9 mouse cellular contexts compared by ENCODE assay signal in genomic region chr10:93168067-93168466, GRCm38 (mm10). TPM values are rescaled to one million over a fixed set of nuclear protein-coding genes. Genes with fewer than 3 reads are reported as not detected.
DNase-seq lines count a peak whose midpoint lies in the region; ATAC-seq and TF ChIP-seq lines count a peak whose summit lies in the region.
"Had no signal": no experiment of that assay in that cellular context is flagged by ENCODE, and none has a peak within 500 bp of the region (broad histone marks: within the 10 kb centered on the region; RNA-seq: fewer than 3 reads in every experiment).

No protein-coding gene starts in this region.

- intact Hi-C loops in left cerebral cortex, adult 2 months (cut with DNase I): loop anchor here (10.0 kb wide), 1 partner anchor 287 kb away; the partner anchor contains the start of gene Lta4h

- H3K4me3 ChIP-seq in left cerebral cortex, adult 2 months: no peak overlapping the region
- H3K4me3 ChIP-seq in midbrain, embryonic 14.5 days (replicated peaks; ENCODE audit: low read depth, low read length): no peak overlapping the region

- no peaks in the 10 kb centered on the region for H3K27me3 ChIP-seq in midbrain, embryonic 14.5 days (ENCODE audit: control insufficient read depth, insufficient read depth, low read length)

- H3K36me3 ChIP-seq in midbrain, embryonic 14.5 days (ENCODE audit: control insufficient read depth, insufficient read depth, low read length): no peaks in the 10 kb centered on the region

- no peak for TF ChIP-seq CTCF in left cerebral cortex, adult 2 months (IDR thresholded peaks at IDR 0.05)

- H3K4me2 ChIP-seq in midbrain, embryonic 14.5 days (ENCODE audit: low read length): peak overlapping the region; percentile 2; the same call in 1 of the 2 replicates

- no peak overlapping the region for H3K9ac ChIP-seq in midbrain, embryonic 14.5 days (replicated peaks; ENCODE audit: low read length)

- peak overlapping the region; percentile 8; the same call in 1 of the 2 replicates for H3K27ac ChIP-seq in left cerebral cortex, adult 2 months
- no peak overlapping the region for H3K27ac ChIP-seq in midbrain, embryonic 14.5 days (replicated peaks; ENCODE audit: low read depth, low read length)

- peaks cover 38% of the 10 kb centered on the region for H3K4me1 ChIP-seq in midbrain, embryonic 14.5 days (ENCODE audit: control insufficient read depth, insufficient read depth, low read length)

- no peaks in the 10 kb centered on the region for H3K9me3 ChIP-seq in midbrain, embryonic 14.5 days (ENCODE audit: control insufficient read depth, low read length)

- ATAC-seq in common myeloid progenitor, adult 5-6 weeks (replicated peaks; ENCODE audit: low read depth, poor library complexity, severe bottlenecking): peak; percentile 46
- no peak for ATAC-seq in midbrain, embryonic 14.5 days (ENCODE audit: low FRiP score, low TSS enrichment)

- 17% methylated on average over 4 of the region's 4 CpGs for WGBS in midbrain, embryonic 14.5 days

- DNase-seq in embryo, embryonic 10 days (ENCODE audit: low spot score): peak; percentile 34
- DNase-seq in embryo, embryonic 9.5 days (ENCODE audit: extremely low spot score): no peak
- no peak for DNase-seq in left cerebral cortex, adult 2 months (ENCODE audit: extremely low spot score in 1 of 2, low spot score in 2 of 2)
- no peak for DNase-seq in left cerebral cortex, adult 9 months (ENCODE audit: low spot score in 2 of 2)
- peak; percentile 16 for DNase-seq in midbrain, embryonic 14.5 days
- no peak for DNase-seq in right cerebral cortex, postnatal 4 days
- no peak for DNase-seq in kidney, postnatal 4 days
- DNase-seq: layer of hippocampus, postnatal 36 days had no signal

RNA-seq across cellular contexts. Expression of gene Cdk17, which starts 7.4 kb away (rescaled TPM):
- 100 to 1,000 TPM; 207 to 216 TPM for total RNA-seq in left cerebral cortex, adult 2 months (2021)
- 69.2 and 87.6 TPM in 2 replicates for total RNA-seq in common myeloid progenitor, adult 5-6 weeks (2017)
- polyA plus RNA-seq in midbrain, embryonic 14.5 days (2014; fragmentation: Nextera tagmentation; extraction: Ambion mirVana): 57.0 and 67.8 TPM in 2 replicates

Comparison
In these comparisons a context has a peak if more than half of its experiments do, and no peak if none do; other contexts are left out.
1. DNase-seq: peak in embryo, embryonic 10 days (single experiment) and midbrain, embryonic 14.5 days (single experiment); none in embryo, embryonic 9.5 days (single experiment), left cerebral cortex, adult 2 months (0 of 2), left cerebral cortex, adult 9 months (0 of 2), right cerebral cortex, postnatal 4 days (single experiment) and kidney, postnatal 4 days (0 of 2).